Mouse (Mus musculus): Measurements from ENCODE around the gene Gpr137c.

- TF ChIP-seq CTCF (IDR thresholded peaks at IDR 0.05; ENCODE audit: low read depth) = no peak
- TF ChIP-seq EP300 (IDR thresholded peaks at IDR 0.05; ENCODE audit: low read depth) = no peak
These were observed 806 bp downstream of the Gpr137c start, which contains the start of gene Txndc16 for GRCm38 (mm10) chr14:45220090-45220956.
